Mouse (Mus musculus) stomach, embryonic 16.5 days (tissue): ENCODE measurements around the gene Cd177. TPM values are rescaled to one million over a fixed set of nuclear protein-coding genes. Genes with fewer than 3 reads are reported as not detected.
"Not testable (repeated sequence)": the region's sequence is repeated elsewhere in the genome, so short reads cannot be mapped to it uniquely, and the experiment has no call there.

Source experiments
- ATAC-seq: fragments of 200-750 bp; cut with Nextera tagmentation; 2 replicates; pipeline ENCODE4 v1.8.0; 2017; ENCODE audit warnings: moderate number of reproducible peaks, moderate TSS enrichment; ENCODE audit not compliant: insufficient read depth, low FRiP score
- H3K27ac ChIP-seq: fragments of 300-500 bp; sonication (generic); 2 replicates; pipeline ENCODE4 v1.5.1; 2014; ENCODE audit warnings: low read length
- H3K27me3 ChIP-seq: fragments of 300-500 bp; sonication (generic); 2 replicates; pipeline ENCODE4 v1.6.1; 2014; ENCODE audit warnings: low read length, control low read depth, mixed read lengths; ENCODE audit not compliant: control insufficient read depth, insufficient read depth
- H3K36me3 ChIP-seq: fragments of 300-500 bp; sonication (generic); 2 replicates; pipeline ENCODE4 v1.6.1; 2014; ENCODE audit warnings: low read length; ENCODE audit not compliant: control insufficient read depth, insufficient read depth
- H3K4me1 ChIP-seq: fragments of 300-500 bp; sonication (generic); 2 replicates; pipeline ENCODE4 v1.6.1; 2014; ENCODE audit warnings: low read length, control low read depth, mixed read lengths; ENCODE audit not compliant: control insufficient read depth, insufficient read depth
- H3K4me2 ChIP-seq: fragments of 300-500 bp; sonication (generic); 2 replicates; pipeline ENCODE4 v1.6.1; 2014; ENCODE audit warnings: low read depth, low read length, mixed read lengths
- H3K4me3 ChIP-seq: fragments of 300-500 bp; sonication (generic); replicated peaks from 2 replicates; pipeline ENCODE4 v1.5.1; 2014; ENCODE audit warnings: mild to moderate bottlenecking, low read length
- H3K9ac ChIP-seq: fragments of 300-500 bp; sonication (generic); 2 replicates; pipeline ENCODE4 v1.6.1; 2014; ENCODE audit warnings: low read length
- H3K9me3 ChIP-seq: fragments of 300-500 bp; sonication (generic); replicated peaks from 2 replicates; pipeline ENCODE4 v1.6.1; 2016; ENCODE audit warnings: low read length, control low read depth; ENCODE audit not compliant: control insufficient read depth
- WGBS: fragments of 180-500 bp; shearing (Covaris S2); extraction: QIAGEN DNeasy Blood & Tissue Kit; methylation state at CpG from one replicate; pipeline ENCODE4 v1.1.7; 2014; 5-methylcytosine and 5-hydroxymethylcytosine counted together
- polyA plus RNA-seq: library from polyadenylated mRNA; unstranded; fragments of >200 nt; fragmentation: Nextera tagmentation; extraction: Ambion mirVana; gene quantifications from 2 replicates; pipeline ENCODE4 v1.2.1, GENCODE M21; 2015

The Cd177 gene
- 5.2 and 6.8 TPM in 2 replicates for polyA plus RNA-seq

DNA sequence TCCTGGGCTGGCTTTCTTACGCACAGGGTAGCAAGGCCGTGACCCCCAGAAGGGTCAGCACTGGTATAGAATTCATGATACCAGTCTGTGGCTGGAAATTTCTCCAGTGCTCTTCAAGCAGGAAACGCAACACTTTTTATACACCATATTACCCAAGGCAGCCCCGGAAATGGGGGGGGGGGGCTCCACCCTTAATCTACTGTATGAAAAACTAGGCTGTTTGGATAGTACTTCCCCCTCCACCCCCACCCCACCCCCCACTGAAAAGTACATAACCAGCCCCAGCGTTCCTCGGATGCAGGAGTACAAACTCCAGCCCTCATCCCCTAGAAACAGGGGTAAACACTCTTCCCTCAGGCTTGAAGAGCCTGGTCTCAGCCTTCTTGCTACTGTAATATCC lies at the start of gene Cd177:
Cd177 (minus strand) TSS at position 101 of the 400 bp plus-strand sequence.
- no peak within 1 kb of the TSS for H3K4me2 ChIP-seq
- H3K27me3 ChIP-seq: no peaks in the 10 kb centered on the region
- ATAC-seq: no peak
- no peaks in the 10 kb centered on the region for H3K36me3 ChIP-seq
- H3K27ac ChIP-seq: no peak within 1 kb of the TSS
- 54% methylated on average over 6 of the region's 6 CpGs for WGBS
- no peak within 1 kb of the TSS for H3K9ac ChIP-seq
- no peaks in the 10 kb centered on the region for H3K9me3 ChIP-seq
- H3K4me3 ChIP-seq: no peak within 1 kb of the TSS
- H3K4me1 ChIP-seq: no peaks in the 10 kb centered on the region

DNA sequence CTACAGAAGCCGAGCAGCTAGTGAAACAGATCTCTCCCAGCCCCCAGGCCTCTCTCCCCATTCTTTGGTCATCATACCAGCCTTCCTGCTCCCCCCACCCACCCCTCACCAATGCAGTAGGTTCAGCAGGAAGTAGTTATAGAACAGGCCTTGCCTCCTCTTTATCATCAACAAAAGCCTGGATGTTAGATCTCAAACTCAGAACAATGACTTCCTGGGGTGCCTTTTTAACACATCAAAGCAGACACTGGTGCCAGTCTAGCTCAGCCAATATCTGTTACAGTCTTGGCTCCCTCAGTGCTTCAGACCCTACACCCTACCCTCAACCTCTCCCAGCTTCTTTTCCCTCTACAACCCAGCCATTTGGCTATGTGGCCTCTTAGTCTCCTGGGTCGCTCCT lies 48.9 kb upstream of the Cd177 start:
- H3K9me3 ChIP-seq: no peaks in the 10 kb centered on the region
- WGBS: 36% methylated on average over 2 of the region's 2 CpGs
- peaks cover 4% of the 10 kb centered on the region; the same call in 1 of the 2 replicates for H3K4me1 ChIP-seq
- no peak overlapping the region for H3K4me3 ChIP-seq
- no peak overlapping the region for H3K4me2 ChIP-seq
- H3K9ac ChIP-seq: no peak overlapping the region
- H3K27ac ChIP-seq: no peak overlapping the region
- no peak for ATAC-seq
- no peaks in the 10 kb centered on the region for H3K36me3 ChIP-seq
- no peaks in the 10 kb centered on the region for H3K27me3 ChIP-seq

DNA sequence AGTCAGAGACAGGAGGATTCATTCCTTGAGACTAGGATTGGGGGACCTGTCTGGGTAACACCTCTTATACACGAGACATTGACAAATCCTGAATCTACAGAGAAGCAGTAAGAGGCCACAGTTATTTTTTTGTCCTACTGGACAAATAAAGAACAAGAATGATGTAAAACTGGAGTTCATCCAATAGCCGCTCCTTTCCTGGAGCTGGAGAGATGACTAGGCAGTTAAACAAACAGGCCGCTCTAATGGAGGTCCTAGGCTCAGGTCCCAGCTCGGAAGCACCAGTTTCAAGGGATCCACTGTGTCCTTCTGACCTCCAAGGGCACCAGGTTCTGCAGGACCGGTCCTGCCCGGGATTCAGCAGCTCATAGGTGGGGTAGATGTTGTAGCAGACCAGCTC lies 44.7 kb upstream of the Cd177 start:
- WGBS: 39% methylated on average over 6 of the region's 6 CpGs
- no peak for ATAC-seq
- H3K27me3 ChIP-seq: no peaks in the 10 kb centered on the region

DNA sequence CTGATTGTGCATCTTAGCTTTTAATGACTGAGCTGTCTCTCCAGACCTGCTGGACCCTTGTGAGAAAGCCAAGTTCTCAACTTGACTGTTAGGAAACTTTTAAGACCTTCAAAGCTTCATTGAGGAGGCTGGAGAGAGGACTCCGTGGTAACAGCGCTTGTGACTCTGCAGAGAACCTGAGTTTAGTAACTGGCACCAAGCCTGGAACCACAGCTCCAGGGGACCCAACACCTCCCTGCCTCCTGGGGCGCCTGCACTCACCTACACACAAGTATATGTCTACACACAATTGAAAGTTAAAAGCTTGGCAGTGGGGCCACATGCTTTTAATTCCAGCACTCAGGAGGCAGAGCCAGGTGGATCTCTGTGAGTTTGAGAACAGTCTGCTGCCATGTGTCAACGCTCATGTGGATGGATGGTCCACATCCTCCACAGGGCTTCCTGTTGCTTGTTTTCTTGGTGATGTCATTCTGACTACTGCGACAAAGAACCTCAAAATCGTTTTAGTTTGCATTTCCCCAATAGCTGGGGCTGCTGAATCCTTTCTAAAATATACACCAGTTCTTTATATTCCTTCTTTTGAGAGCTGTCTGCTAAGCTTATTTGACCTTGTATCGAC lies 42.1 kb upstream of the Cd177 start:
- no peak for ATAC-seq
- WGBS: 53% methylated on average over 7 of the region's 7 CpGs
- Histone ChIP-seq H3K4me3 (no peak overlapping the region), H3K4me2 (no peak overlapping the region), H3K4me1 (peaks cover 4% of the 10 kb centered on the region; the same call in 1 of the 2 replicates), H3K36me3 (no peaks in the 10 kb centered on the region), H3K27me3 (no peaks in the 10 kb centered on the region), H3K27ac (no peak overlapping the region), H3K9me3 (0 out of 2 replicates have a peak, but pooled peaks cover 3% of the 10 kb centered on the region), H3K9ac (no peak overlapping the region)

More for the DNA sequence above, 44.7 kb upstream of the Cd177 start:
- Histone ChIP-seq H3K27ac (no peak overlapping the region), H3K4me3 (no peak overlapping the region), H3K4me2 (no peak overlapping the region), H3K9ac (0 out of 2 replicates have a peak overlapping the region, but pooled peaks have one; percentile 35), H3K36me3 (no peaks in the 10 kb centered on the region), H3K9me3 (no peaks in the 10 kb centered on the region), H3K4me1 (peaks cover 4% of the 10 kb centered on the region; the same call in 1 of the 2 replicates)

DNA sequence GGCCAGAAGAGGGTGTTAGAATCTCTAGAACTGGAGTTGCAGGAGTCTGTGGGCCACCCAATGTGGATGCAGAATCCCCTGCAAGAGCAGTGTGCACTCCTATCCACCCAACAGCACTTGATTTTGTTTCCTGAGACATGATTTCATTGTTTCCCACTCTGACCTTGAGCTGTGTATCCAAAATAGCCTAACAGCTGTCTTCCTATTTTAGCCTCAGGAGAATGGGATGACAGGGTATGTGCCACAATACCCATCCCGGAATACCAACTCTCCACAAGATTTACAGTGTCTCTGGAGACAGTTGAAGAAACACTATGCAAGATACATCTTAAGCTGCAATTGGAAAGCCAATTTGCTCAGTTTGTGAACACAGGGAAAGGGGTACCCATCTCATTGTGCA lies 37.8 kb upstream of the Cd177 start:
- Histone ChIP-seq H3K4me2 (no peak overlapping the region), H3K9me3 (peaks cover 3% of the 10 kb centered on the region; the same call in 1 of the 2 replicates), H3K4me3 (no peak overlapping the region), H3K27ac (no peak overlapping the region), H3K27me3 (no peaks in the 10 kb centered on the region), H3K36me3 (no peaks in the 10 kb centered on the region), H3K9ac (no peak overlapping the region), H3K4me1 (no peaks in the 10 kb centered on the region)
- no peak for ATAC-seq
- WGBS: 86% methylated on average over 1 of the region's 1 CpGs

DNA sequence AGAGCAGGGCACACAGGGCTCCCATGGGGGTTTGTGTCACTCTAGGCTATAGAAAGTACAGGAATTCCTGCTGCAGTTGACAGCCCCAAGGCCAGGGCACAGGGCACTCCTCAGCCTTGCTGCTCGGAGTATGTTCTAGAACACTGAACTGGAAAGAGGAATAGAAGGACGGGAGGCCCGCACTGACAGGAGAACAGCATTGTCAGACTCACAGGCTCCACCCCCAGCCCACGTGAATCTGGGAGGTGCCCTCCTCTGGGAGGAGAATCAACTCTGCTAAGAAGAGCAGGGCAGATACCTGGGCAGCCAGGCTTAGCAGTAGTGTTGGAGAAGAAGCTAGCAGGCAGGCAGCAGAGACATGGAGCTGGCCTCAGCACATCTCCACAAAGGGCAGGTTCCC lies 16.8 kb upstream of the Cd177 start, which contains the start of gene Ceacam10:
Ceacam10 (plus strand) TSS at position 289 of the 400 bp plus-strand sequence.
- not testable (repeated sequence) for ATAC-seq, H3K27ac ChIP-seq, H3K36me3 ChIP-seq, H3K9ac ChIP-seq, H3K9me3 ChIP-seq, H3K4me2 ChIP-seq, H3K4me3 ChIP-seq, H3K4me1 ChIP-seq, H3K27me3 ChIP-seq
- WGBS: 32% methylated on average over 4 of the region's 4 CpGs

DNA sequence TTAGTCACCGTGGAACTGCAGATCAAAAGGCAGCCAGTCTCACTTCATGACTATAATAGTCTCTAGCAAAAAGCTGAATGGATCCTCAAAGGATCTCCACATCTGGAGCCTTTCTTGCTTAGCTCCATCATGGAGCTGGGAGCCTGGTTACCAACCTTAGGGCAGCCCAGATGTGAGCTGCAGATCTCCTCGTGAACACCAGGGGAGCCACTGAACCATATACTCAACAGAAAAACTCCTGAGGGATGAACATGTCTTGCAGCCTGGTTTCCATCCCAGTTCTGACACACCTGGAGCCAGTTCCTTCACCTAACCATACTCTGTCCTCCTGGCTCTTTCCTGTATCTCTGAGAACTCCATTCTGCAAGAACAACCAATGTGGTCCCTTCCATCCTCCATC lies 16.0 kb upstream of the Cd177 start:
- no peak overlapping the region for H3K9ac ChIP-seq
- no peak overlapping the region for H3K4me2 ChIP-seq
- no peak for ATAC-seq
- 83% methylated on average over 2 of the region's 2 CpGs for WGBS
- no peaks in the 10 kb centered on the region for H3K36me3 ChIP-seq
- no peak overlapping the region for H3K4me3 ChIP-seq
- H3K9me3 ChIP-seq: no peaks in the 10 kb centered on the region
- H3K27ac ChIP-seq: no peak overlapping the region
- H3K4me1 ChIP-seq: no peaks in the 10 kb centered on the region
- H3K27me3 ChIP-seq: no peaks in the 10 kb centered on the region

DNA sequence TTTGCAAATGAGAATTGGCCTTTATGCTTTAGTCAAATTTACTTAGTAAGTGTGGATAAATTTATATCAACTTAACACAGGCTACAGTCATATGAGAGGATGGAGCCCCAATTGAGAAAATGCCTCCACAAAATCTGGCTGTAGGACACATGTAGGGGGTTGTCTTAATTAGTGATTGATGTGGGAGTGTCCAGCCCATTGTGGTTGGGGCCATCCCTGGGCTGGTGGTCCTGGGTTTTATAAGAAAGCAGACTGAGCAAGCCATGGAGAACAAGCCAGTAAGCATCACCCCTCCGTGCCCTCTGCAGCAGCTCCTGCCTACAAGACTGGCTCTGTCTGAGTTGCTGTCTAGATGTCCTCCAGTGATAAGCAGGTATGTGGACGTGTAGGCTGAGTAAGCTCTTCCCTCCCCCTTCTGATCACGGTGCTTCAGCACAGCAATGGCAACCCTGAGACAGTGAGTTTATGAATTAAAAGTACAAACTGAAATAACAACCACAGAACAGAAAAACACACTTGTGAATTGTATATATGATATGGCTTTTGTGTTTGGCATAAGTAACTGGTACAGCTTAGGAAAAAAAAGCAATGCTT lies 13.9 kb upstream of the Cd177 start:
- no peak overlapping the region for H3K27ac ChIP-seq
- ATAC-seq: no peak
- H3K4me2 ChIP-seq: no peak overlapping the region
- no peaks in the 10 kb centered on the region for H3K27me3 ChIP-seq
- H3K4me1 ChIP-seq: no peaks in the 10 kb centered on the region
- no peaks in the 10 kb centered on the region for H3K36me3 ChIP-seq
- WGBS: 46% methylated on average over 3 of the region's 3 CpGs
- no peak overlapping the region for H3K9ac ChIP-seq
- H3K4me3 ChIP-seq: no peak overlapping the region
- no peaks in the 10 kb centered on the region for H3K9me3 ChIP-seq

DNA sequence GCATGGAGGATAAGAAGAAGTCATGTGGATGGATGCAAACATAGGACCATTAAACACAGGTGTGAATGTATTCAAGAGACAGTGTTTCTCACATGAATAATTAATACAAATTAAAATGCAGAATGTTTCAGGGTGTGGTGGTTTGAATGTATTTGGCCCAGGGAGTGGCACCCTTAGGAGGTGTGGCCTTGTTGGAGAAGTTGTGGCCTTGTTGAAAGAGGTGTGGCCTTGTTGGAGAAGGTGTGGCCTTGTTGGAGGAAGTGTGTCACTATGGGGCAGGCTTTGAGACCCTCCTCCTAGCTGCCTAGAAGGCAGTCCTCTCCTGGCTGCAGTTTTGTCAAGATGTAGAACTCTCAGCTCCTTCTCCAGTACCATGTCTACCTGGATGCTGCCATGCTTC lies 11.2 kb upstream of the Cd177 start:
- no peaks in the 10 kb centered on the region for H3K4me1 ChIP-seq
- H3K4me2 ChIP-seq: no peak overlapping the region
- ATAC-seq: no peak
- H3K9me3 ChIP-seq: no peaks in the 10 kb centered on the region
- H3K36me3 ChIP-seq: no peaks in the 10 kb centered on the region
- H3K4me3 ChIP-seq: no peak overlapping the region
- no peak overlapping the region for H3K9ac ChIP-seq
- no peak overlapping the region for H3K27ac ChIP-seq
- no peaks in the 10 kb centered on the region for H3K27me3 ChIP-seq
